Mouse (Mus musculus): ENCODE results near the gene Ralgapb. TPM values are rescaled to one million over a fixed set of nuclear protein-coding genes. Genes with fewer than 3 reads are reported as not detected.
A peak's percentile ranks its signal among the peaks of the same experiment; 100 is the strongest.

The Ralgapb gene
- 25.1 and 26.3 TPM in 2 replicates for polyA plus RNA-seq (2015; fragmentation: Nextera tagmentation; extraction: Ambion mirVana)

- peak within 1 kb of the TSS; percentile 89 for H3K4me2 ChIP-seq
- H3K9me3 ChIP-seq: no peaks in the 10 kb centered on the region
- under 1% methylated on average over 46 of the region's 46 CpGs for WGBS
- no peaks in the 10 kb centered on the region for H3K27me3 ChIP-seq
- H3K9ac ChIP-seq: peak within 1 kb of the TSS; percentile 89
- peak within 1 kb of the TSS; percentile 89 for H3K4me3 ChIP-seq
- H3K36me3 ChIP-seq: no peaks in the 10 kb centered on the region
- ATAC-seq (ENCODE audit: low FRiP score, low read depth): peak; percentile 92
- peak within 1 kb of the TSS; percentile 91 for H3K27ac ChIP-seq (replicated peaks)
- peaks cover 35% of the 10 kb centered on the region for H3K4me1 ChIP-seq (replicated peaks)
Observed at GRCm38 (mm10) chr2:158409595-158410021, at the start of gene Ralgapb. Gene Ralgapb, plus strand, starts transcription at chr2:158409848.

- peak overlapping the region; percentile 86 for H3K4me2 ChIP-seq
- H3K4me3 ChIP-seq: peak overlapping the region; percentile 75
- no peaks in the 10 kb centered on the region for H3K9me3 ChIP-seq
- H3K27me3 ChIP-seq: no peaks in the 10 kb centered on the region
- peaks cover 35% of the 10 kb centered on the region for H3K36me3 ChIP-seq
- H3K4me1 ChIP-seq (replicated peaks): peaks cover 22% of the 10 kb centered on the region
- H3K27ac ChIP-seq (replicated peaks): peak overlapping the region; percentile 81
- under 1% methylated on average over 41 of the region's 41 CpGs for WGBS
- H3K9ac ChIP-seq: peak overlapping the region; percentile 82
- peak; percentile 89 for ATAC-seq (ENCODE audit: low FRiP score, low read depth)
Observed at GRCm38 (mm10) chr2:158360873-158361677, 48.6 kb upstream of the Ralgapb start.

GRCm38 (mm10) chr2:158361678-158362320, 47.8 kb upstream of the Ralgapb start:
- WGBS: 40% methylated on average over 8 of the region's 8 CpGs
- ATAC-seq (ENCODE audit: low FRiP score, low read depth): peak; percentile 65; the same call in 1 of the 2 replicates
- peak overlapping the region; percentile 75 for H3K4me3 ChIP-seq

GRCm38 (mm10) chr2:158364175-158364574, 45.5 kb upstream of the Ralgapb start:
- no peak overlapping the region for H3K9ac ChIP-seq
- peaks cover 16% of the 10 kb centered on the region for H3K4me1 ChIP-seq (replicated peaks)
- H3K27me3 ChIP-seq: no peaks in the 10 kb centered on the region
- no peaks in the 10 kb centered on the region for H3K9me3 ChIP-seq
- H3K36me3 ChIP-seq: peaks cover 4% of the 10 kb centered on the region
- WGBS: 90% methylated on average over 4 of the region's 4 CpGs
- no peak for ATAC-seq (ENCODE audit: low FRiP score, low read depth)
- no peak overlapping the region for H3K27ac ChIP-seq (replicated peaks)
- H3K4me3 ChIP-seq: no peak overlapping the region
- no peak overlapping the region for H3K4me2 ChIP-seq

More at GRCm38 (mm10) chr2:158361678-158362320, 47.8 kb upstream of the Ralgapb start:
- H3K4me1 ChIP-seq (replicated peaks): peaks cover 22% of the 10 kb centered on the region
- H3K27me3 ChIP-seq: no peaks in the 10 kb centered on the region
- no peaks in the 10 kb centered on the region for H3K9me3 ChIP-seq
- H3K9ac ChIP-seq: no peak overlapping the region
- peak overlapping the region; percentile 86 for H3K4me2 ChIP-seq
- H3K36me3 ChIP-seq: peaks cover 28% of the 10 kb centered on the region
- H3K27ac ChIP-seq (replicated peaks): peak overlapping the region; percentile 81

- no peaks in the 10 kb centered on the region for H3K36me3 ChIP-seq
- WGBS: 74% methylated on average over 12 of the region's 12 CpGs
Observed at GRCm38 (mm10) chr2:158365099-158365850, 44.4 kb upstream of the Ralgapb start.

GRCm38 (mm10) chr2:158367654-158368053, 42.0 kb upstream of the Ralgapb start:
- H3K4me1 ChIP-seq (replicated peaks): no peaks in the 10 kb centered on the region
- no peak overlapping the region for H3K4me2 ChIP-seq
- H3K27ac ChIP-seq (replicated peaks): no peak overlapping the region
- H3K9ac ChIP-seq: no peak overlapping the region
- ATAC-seq (ENCODE audit: low FRiP score, low read depth): no peak
- 89% methylated on average over 5 of the region's 5 CpGs for WGBS
- no peak overlapping the region for H3K4me3 ChIP-seq
- H3K36me3 ChIP-seq: no peaks in the 10 kb centered on the region
- H3K27me3 ChIP-seq: no peaks in the 10 kb centered on the region
- H3K9me3 ChIP-seq: no peaks in the 10 kb centered on the region

More at GRCm38 (mm10) chr2:158365099-158365850, 44.4 kb upstream of the Ralgapb start:
- Histone ChIP-seq H3K27me3 (no peaks in the 10 kb centered on the region), H3K27ac (replicated peaks) (no peak overlapping the region), H3K9me3 (no peaks in the 10 kb centered on the region), H3K4me2 (no peak overlapping the region), H3K4me3 (no peak overlapping the region), H3K9ac (no peak overlapping the region), H3K4me1 (replicated peaks) (peaks cover 5% of the 10 kb centered on the region)
- ATAC-seq (ENCODE audit: low FRiP score, low read depth): no peak

- Histone ChIP-seq H3K9me3 (no peaks in the 10 kb centered on the region), H3K4me1 (replicated peaks) (no peaks in the 10 kb centered on the region), H3K36me3 (no peaks in the 10 kb centered on the region), H3K4me3 (no peak overlapping the region), H3K4me2 (no peak overlapping the region), H3K9ac (no peak overlapping the region), H3K27ac (replicated peaks) (no peak overlapping the region), H3K27me3 (no peaks in the 10 kb centered on the region)
- no peak for ATAC-seq (ENCODE audit: low FRiP score, low read depth)
- WGBS: 94% methylated on average over 8 of the region's 8 CpGs
Observed at GRCm38 (mm10) chr2:158368313-158368712, 41.3 kb upstream of the Ralgapb start.

- ATAC-seq (ENCODE audit: low FRiP score, low read depth): no peak
- Histone ChIP-seq H3K27ac (replicated peaks) (no peak overlapping the region), H3K27me3 (no peaks in the 10 kb centered on the region), H3K4me1 (replicated peaks) (0 out of 2 replicates have a peak, but pooled peaks cover 2% of the 10 kb centered on the region), H3K9me3 (no peaks in the 10 kb centered on the region), H3K4me3 (no peak overlapping the region), H3K36me3 (no peaks in the 10 kb centered on the region), H3K9ac (no peak overlapping the region), H3K4me2 (no peak overlapping the region)
- WGBS: 82% methylated on average over 3 of the region's 3 CpGs
Observed at GRCm38 (mm10) chr2:158369474-158370172, 40.0 kb upstream of the Ralgapb start.

- Histone ChIP-seq H3K9me3 (no peaks in the 10 kb centered on the region), H3K4me3 (no peak overlapping the region), H3K36me3 (no peaks in the 10 kb centered on the region), H3K4me2 (no peak overlapping the region), H3K9ac (no peak overlapping the region), H3K4me1 (replicated peaks) (peaks cover 6% of the 10 kb centered on the region; the same call in 1 of the 2 replicates), H3K27me3 (no peaks in the 10 kb centered on the region), H3K27ac (replicated peaks) (no peak overlapping the region)
- ATAC-seq (ENCODE audit: low FRiP score, low read depth): no peak
- 7% methylated on average over 5 of the region's 5 CpGs for WGBS
Observed at GRCm38 (mm10) chr2:158370173-158370550, 39.5 kb upstream of the Ralgapb start.

- WGBS: 68% methylated on average over 5 of the region's 5 CpGs
- Histone ChIP-seq H3K36me3 (peaks cover 3% of the 10 kb centered on the region; the same call in 1 of the 2 replicates), H3K27me3 (no peaks in the 10 kb centered on the region), H3K4me2 (no peak overlapping the region), H3K4me3 (no peak overlapping the region), H3K27ac (replicated peaks) (no peak overlapping the region), H3K9ac (no peak overlapping the region), H3K4me1 (replicated peaks) (peaks cover 22% of the 10 kb centered on the region), H3K9me3 (no peaks in the 10 kb centered on the region)
- ATAC-seq (ENCODE audit: low FRiP score, low read depth): no peak
Observed at GRCm38 (mm10) chr2:158373061-158373460, 36.6 kb upstream of the Ralgapb start.

GRCm38 (mm10) chr2:158373516-158373915, 36.1 kb upstream of the Ralgapb start:
- Histone ChIP-seq H3K4me3 (no peak overlapping the region), H3K4me1 (replicated peaks) (peaks cover 26% of the 10 kb centered on the region), H3K36me3 (peaks cover 7% of the 10 kb centered on the region; the same call in 1 of the 2 replicates), H3K27me3 (no peaks in the 10 kb centered on the region), H3K4me2 (no peak overlapping the region), H3K9me3 (no peaks in the 10 kb centered on the region), H3K27ac (replicated peaks) (no peak overlapping the region), H3K9ac (no peak overlapping the region)
- 64% methylated on average over 7 of the region's 7 CpGs for WGBS
- ATAC-seq (ENCODE audit: low FRiP score, low read depth): no peak
